Mouse (Mus musculus): ENCODE measurements around the gene Olfr60. TPM values are rescaled to one million over a fixed set of nuclear protein-coding genes. Genes with fewer than 3 reads are reported as not detected.

The Olfr60 gene
- polyA plus RNA-seq, 1 experiment from 2014 or later: not detected

Other genes with a start within 250 kb of the Olfr60 start
- 20.7 to 41.5 TPM (median 38.8 TPM) in 3 replicates for gene Paox, start 245.9 kb downstream of the Olfr60 start, polyA plus RNA-seq (2018)
- gene Echs1, start 245.2 kb downstream of the Olfr60 start, polyA plus RNA-seq (2018): 47.2 to 96.9 TPM (median 73.4 TPM) in 3 replicates
- gene Mtg1, start 224.1 kb downstream of the Olfr60 start, polyA plus RNA-seq (2018): 8.3 to 14.7 TPM (median 9.4 TPM) in 3 replicates
- not detected in 3 replicates for gene Sprn, start 206.8 kb downstream of the Olfr60 start, polyA plus RNA-seq (2018)
- gene Olfr522, start 196.9 kb downstream of the Olfr60 start, polyA plus RNA-seq (2018): not detected in 3 replicates
- gene Olfr523, start 188.5 kb downstream of the Olfr60 start, polyA plus RNA-seq (2018): not detected in 3 replicates
- not detected in 3 replicates for gene Olfr524, start 155.7 kb downstream of the Olfr60 start, polyA plus RNA-seq (2018)
- gene Cd163l1, start 143.4 kb downstream of the Olfr60 start, polyA plus RNA-seq (2018): not detected in 3 replicates
- gene 5830411N06Rik, start 114.4 kb downstream of the Olfr60 start, polyA plus RNA-seq (2018): not detected in 3 replicates
- not detected in 3 replicates for gene Olfr525, start 40.8 kb downstream of the Olfr60 start, polyA plus RNA-seq (2018)
- gene Olfr527, start 27.7 kb downstream of the Olfr60 start, polyA plus RNA-seq (2018): not detected in 3 replicates
- not detected in 3 replicates for gene Olfr530, start 14.7 kb upstream of the Olfr60 start, polyA plus RNA-seq (2018)
- gene Olfr531, start 41.2 kb upstream of the Olfr60 start, polyA plus RNA-seq (2018): not detected in 3 replicates
- not detected in 3 replicates for gene Olfr532, start 60.0 kb upstream of the Olfr60 start, polyA plus RNA-seq (2018)
- not detected in 3 replicates for gene Olfr533, start 101.7 kb upstream of the Olfr60 start, polyA plus RNA-seq (2018)
- gene Olfr535, start 122.5 kb upstream of the Olfr60 start, polyA plus RNA-seq (2018): not detected in 3 replicates
- gene Olfr536, start 145.7 kb upstream of the Olfr60 start, polyA plus RNA-seq (2018): not detected in 3 replicates
- gene Olfr538, start 206.2 kb upstream of the Olfr60 start, polyA plus RNA-seq (2018): not detected in 3 replicates
- not detected in 3 replicates for gene Olfr46, start 239.6 kb upstream of the Olfr60 start, polyA plus RNA-seq (2018)